Mouse (Mus musculus) stomach, postnatal 0 days (tissue): ENCODE measurements at regions not wholly inside any gene's neighbourhood (a gene's known extent, or its start where the extent isn't known, plus 50 kb on each side); places are given as distances from the start of the nearest gene placed in this dataset.

ENCODE experiments used
- ATAC-seq: fragments of 200-750 bp; cut with Nextera tagmentation; 2 replicates; pipeline ENCODE4 v1.8.0; 2017; ENCODE audit not compliant: low FRiP score, low TSS enrichment
- DNase-seq: peaks from one replicate; pipeline ENCODE4 v3.0.0-alpha.2; 2016; ENCODE audit warnings: low spot score
- H3K27ac ChIP-seq: fragments of 300-500 bp; sonication (generic); replicated peaks from 2 replicates; pipeline ENCODE4 v1.5.1; 2014; ENCODE audit warnings: mild to moderate bottlenecking, control low read depth
- H3K27me3 ChIP-seq: fragments of 300-500 bp; sonication (generic); 2 replicates; pipeline ENCODE4 v1.6.1; 2014; ENCODE audit warnings: low read length; ENCODE audit not compliant: control insufficient read depth, insufficient read depth
- H3K36me3 ChIP-seq: fragments of 300-500 bp; sonication (generic); 2 replicates; pipeline ENCODE4 v1.6.1; 2014; ENCODE audit warnings: low read length, mixed read lengths; ENCODE audit not compliant: control insufficient read depth, insufficient read depth
- H3K4me1 ChIP-seq: fragments of 300-500 bp; sonication (generic); replicated peaks from 2 replicates; pipeline ENCODE4 v1.6.1; 2014; ENCODE audit warnings: antibody characterized with exemption; ENCODE audit not compliant: control insufficient read depth, insufficient read depth
- H3K4me2 ChIP-seq: fragments of 300-500 bp; sonication (generic); replicated peaks from 2 replicates; pipeline ENCODE4 v1.6.1; 2014; ENCODE audit warnings: low read depth, mild to moderate bottlenecking, control low read depth, moderate library complexity
- H3K4me3 ChIP-seq: fragments of 300-500 bp; sonication (generic); 2 replicates; pipeline ENCODE4 v1.5.1; 2014; ENCODE audit warnings: low read depth, low read length, control low read depth
- H3K9ac ChIP-seq: fragments of 300-500 bp; sonication (generic); 2 replicates; pipeline ENCODE4 v1.6.1; 2014; ENCODE audit warnings: mild to moderate bottlenecking, low read length, control low read depth, mixed read lengths
- H3K9me3 ChIP-seq: fragments of 300-500 bp; sonication (generic); 2 replicates; pipeline ENCODE4 v1.6.1; 2016; ENCODE audit warnings: low read length; ENCODE audit not compliant: control insufficient read depth
- CTCF ChIP-seq: IDR thresholded peaks from 2 replicates; pipeline ENCODE4 v1.5.1; 2016; ENCODE audit warnings: antibody characterized with exemption, low read depth, mild to moderate bottlenecking, moderate library complexity
- EP300 ChIP-seq: optimal IDR thresholded peaks from 2 replicates; pipeline ENCODE3; 2016; ENCODE audit warnings: antibody characterized with exemption
- WGBS: fragments of 180-500 bp; shearing (Covaris S2); extraction: QIAGEN DNeasy Blood & Tissue Kit; methylation state at CpG from one replicate; pipeline ENCODE4 v1.1.7; 2014; 5-methylcytosine and 5-hydroxymethylcytosine counted together

- H3K4me3 ChIP-seq = no peak overlapping the region
- H3K27ac ChIP-seq = no peak overlapping the region
- no peak overlapping the region for H3K4me2 ChIP-seq
- H3K27me3 ChIP-seq = no peaks in the 10 kb centered on the region
- no peak overlapping the region for H3K9ac ChIP-seq
- no peaks in the 10 kb centered on the region for H3K36me3 ChIP-seq
- whole genome bisulfite sequencing = 72% methylated on average over 9 of the region's 9 CpGs
- H3K9me3 ChIP-seq = no peaks in the 10 kb centered on the region
- TF ChIP-seq EP300 = no peak
- DNase-seq (no peak), ATAC-seq (no peak)
- no peaks in the 10 kb centered on the region for H3K4me1 ChIP-seq
Measured at GRCm38 (mm10) chr11:71414403-71415140, 184.0 kb upstream of the Nlrp1b start.

DNA sequence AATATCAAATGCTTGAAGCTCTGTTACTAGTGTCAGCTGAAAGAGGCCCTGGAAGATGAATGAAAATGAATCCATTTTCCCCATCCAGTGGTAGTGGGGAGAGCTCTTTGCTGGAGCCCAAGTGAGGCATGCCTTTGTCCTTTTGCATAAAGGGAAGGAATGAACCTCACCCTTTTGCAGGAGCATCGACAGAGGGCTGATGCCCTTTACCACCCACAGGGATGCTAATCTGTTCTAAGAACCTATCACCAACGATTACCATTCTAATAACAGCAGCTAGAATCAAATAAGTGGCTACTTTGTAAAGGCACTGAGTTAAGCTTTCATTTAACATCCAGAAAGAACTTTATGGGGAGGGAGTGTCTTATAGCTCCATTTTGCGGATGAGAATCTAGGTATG is 184.9 kb upstream of the Nlrp1b start:
- Histone ChIP-seq H3K4me3 (no peak overlapping the region), H3K9me3 (no peaks in the 10 kb centered on the region), H3K36me3 (no peaks in the 10 kb centered on the region), H3K9ac (no peak overlapping the region), H3K27me3 (no peaks in the 10 kb centered on the region), H3K27ac (no peak overlapping the region), H3K4me1 (no peaks in the 10 kb centered on the region), H3K4me2 (no peak overlapping the region)
- DNase-seq (no peak), ATAC-seq (no peak)
- 62% methylated on average over 3 of the region's 3 CpGs for WGBS
- TF ChIP-seq EP300 (no peak), CTCF (no peak)

- H3K9ac ChIP-seq = no peak overlapping the region
- TF ChIP-seq EP300 (no peak), CTCF (no peak)
- no peak overlapping the region for H3K4me3 ChIP-seq
- no peak for DNase-seq
- H3K27me3 ChIP-seq = no peaks in the 10 kb centered on the region
- no peak for ATAC-seq
- no peak overlapping the region for H3K4me2 ChIP-seq
- H3K36me3 ChIP-seq = no peaks in the 10 kb centered on the region
- H3K4me1 ChIP-seq = no peaks in the 10 kb centered on the region
- WGBS = 35% methylated on average over 2 of the region's 2 CpGs
- no peaks in the 10 kb centered on the region for H3K9me3 ChIP-seq
- no peak overlapping the region for H3K27ac ChIP-seq
Measured at GRCm38 (mm10) chr11:71422291-71422840, 191.8 kb upstream of the Nlrp1b start.

DNA sequence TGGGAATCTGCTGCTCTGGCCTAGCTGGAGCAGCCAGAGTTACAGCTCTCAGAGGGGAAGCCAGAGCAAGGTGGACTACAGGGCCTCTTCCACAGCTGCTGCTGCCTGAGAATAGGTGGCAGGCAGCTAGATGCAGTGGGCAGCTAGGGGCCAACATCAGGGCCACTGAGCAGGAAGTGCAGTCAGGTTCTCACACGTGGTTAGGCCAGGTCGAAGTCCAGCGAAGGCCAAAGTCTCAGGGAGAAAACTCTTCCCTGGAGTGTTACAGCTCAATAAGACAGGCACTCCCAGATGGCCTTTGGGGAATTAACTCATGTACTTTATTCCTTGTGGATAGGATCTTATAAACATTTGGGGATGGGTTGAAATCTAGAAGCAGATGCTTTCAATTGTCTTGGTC is 192.7 kb upstream of the Nlrp1b start:
- ATAC-seq (no peak), DNase-seq (no peak)
- WGBS = 74% methylated on average over 3 of the region's 3 CpGs
- H3K27me3 ChIP-seq = no peaks in the 10 kb centered on the region
- no peak overlapping the region for H3K27ac ChIP-seq
- H3K9ac ChIP-seq = no peak overlapping the region
- TF ChIP-seq EP300 (no peak), CTCF (no peak)
- no peaks in the 10 kb centered on the region for H3K36me3 ChIP-seq
- no peaks in the 10 kb centered on the region for H3K9me3 ChIP-seq
- H3K4me2 ChIP-seq = no peak overlapping the region
- H3K4me1 ChIP-seq = no peaks in the 10 kb centered on the region
- no peak overlapping the region for H3K4me3 ChIP-seq

- Histone ChIP-seq H3K9me3 (no peaks in the 10 kb centered on the region), H3K27me3 (no peaks in the 10 kb centered on the region), H3K27ac (no peak overlapping the region), H3K9ac (no peak overlapping the region), H3K36me3 (no peaks in the 10 kb centered on the region), H3K4me3 (no peak overlapping the region), H3K4me1 (no peaks in the 10 kb centered on the region), H3K4me2 (no peak overlapping the region)
- WGBS = 83% methylated on average over 5 of the region's 5 CpGs
- DNase-seq = no peak
- no peak for TF ChIP-seq CTCF
- no peak for TF ChIP-seq EP300
- ATAC-seq = no peak
Measured at GRCm38 (mm10) chr11:71424879-71425278, 194.3 kb upstream of the Nlrp1b start.

GRCm38 (mm10) chr11:71429739-71430138 is 199.2 kb upstream of the Nlrp1b start:
- Histone ChIP-seq H3K9ac (no peak overlapping the region), H3K27me3 (no peaks in the 10 kb centered on the region), H3K4me3 (no peak overlapping the region), H3K27ac (no peak overlapping the region), H3K4me1 (no peaks in the 10 kb centered on the region), H3K9me3 (no peaks in the 10 kb centered on the region), H3K36me3 (no peaks in the 10 kb centered on the region), H3K4me2 (no peak overlapping the region)
- ATAC-seq (no peak), DNase-seq (no peak)
- TF ChIP-seq CTCF = no peak
- no peak for TF ChIP-seq EP300
- 52% methylated on average over 22 of the region's 22 CpGs for WGBS
